ENCODE assay signal across 8 mouse cellular contexts in genomic region chr9:110244567-110244888, GRCm38 (mm10). TPM values are rescaled to one million over a fixed set of nuclear protein-coding genes. Genes with fewer than 3 reads are reported as not detected.
DNase-seq lines count a peak whose midpoint lies in the region; ATAC-seq and TF ChIP-seq lines count a peak whose summit lies in the region.

No protein-coding gene starts in this region.

- no peak for DNase-seq in gastrocnemius, adult 2 months
- no peak for DNase-seq in gastrocnemius, postnatal 25 days
- DNase-seq in liver, embryonic 13.5 days, result no peak
- DNase-seq in thymus, adult 2 months, result no peak
- no peak for DNase-seq in cerebellum, adult 9-11 months
- no peak for DNase-seq in Muller cell, postnatal 12 days (ENCODE audit: inconsistent ontology term)

- H3K9ac ChIP-seq in forebrain, embryonic 16.5 days (replicated peaks; ENCODE audit: low read depth, low read length), result peak overlapping the region; percentile 81
- H3K9ac ChIP-seq in liver, embryonic 13.5 days, result peak overlapping the region; percentile 39; the same call in 1 of the 2 replicates

- no peaks in the 10 kb centered on the region for H3K9me3 ChIP-seq in E14TG2a.4 (ENCODE audit: low read length)
- H3K9me3 ChIP-seq in forebrain, embryonic 16.5 days (ENCODE audit: control insufficient read depth, low read length), result no peaks in the 10 kb centered on the region
- no peaks in the 10 kb centered on the region for H3K9me3 ChIP-seq in liver, embryonic 13.5 days (replicated peaks)

- peak overlapping the region; percentile 84 for H3K4me3 ChIP-seq in gastrocnemius, adult 2 months
- H3K4me3 ChIP-seq in E14TG2a.4 (replicated peaks; ENCODE audit: low read length), result peak overlapping the region; percentile 88
- H3K4me3 ChIP-seq in forebrain, embryonic 16.5 days (replicated peaks; ENCODE audit: low read length), result peak overlapping the region; percentile 85
- peak overlapping the region; percentile 66 for H3K4me3 ChIP-seq in liver, embryonic 13.5 days (replicated peaks)
- no peak overlapping the region for H3K4me3 ChIP-seq in thymus, adult 2 months (ENCODE audit: control insufficient read depth, insufficient read depth, low read length)

- H3K27me3 ChIP-seq in E14TG2a.4 (ENCODE audit: insufficient read depth, low read length), result peaks cover 11% of the 10 kb centered on the region
- H3K27me3 ChIP-seq in forebrain, embryonic 16.5 days (replicated peaks; ENCODE audit: control insufficient read depth, insufficient read depth, low read length), result no peaks in the 10 kb centered on the region
- peaks cover 59% of the 10 kb centered on the region for H3K27me3 ChIP-seq in liver, embryonic 13.5 days
- H3K27me3 ChIP-seq in thymus, adult 2 months (ENCODE audit: control insufficient read depth, insufficient read depth, low read length), result peaks cover 18% of the 10 kb centered on the region

- peak overlapping the region; percentile 95 for H3K4me2 ChIP-seq in forebrain, embryonic 16.5 days (ENCODE audit: low read length)
- H3K4me2 ChIP-seq in liver, embryonic 13.5 days, result peak overlapping the region; percentile 93

- TF ChIP-seq POLR2A in thymus, adult 2 months (IDR thresholded peaks at IDR 0.05; ENCODE audit: control insufficient read depth, extremely low read depth, insufficient read depth, low read length, poor library complexity), result no peak

- TF ChIP-seq CTCF in gastrocnemius, adult 2 months (IDR thresholded peaks at IDR 0.05), result no peak
- TF ChIP-seq CTCF in E14TG2a.4 (conservative IDR thresholded peaks at IDR 0.05; ENCODE audit: low read length), result no peak
- TF ChIP-seq CTCF in thymus, adult 2 months (IDR thresholded peaks at IDR 0.05; ENCODE audit: borderline replicate concordance, control insufficient read depth, extremely low read depth, insufficient read depth, low read length, poor library complexity), result no peak

- no peak; the same call in 1 of the 2 replicates for ATAC-seq in forebrain, embryonic 16.5 days
- ATAC-seq in liver, embryonic 13.5 days (ENCODE audit: low read depth), result no peak; the same call in 1 of the 2 replicates

- peaks cover 55% of the 10 kb centered on the region for H3K4me1 ChIP-seq in E14TG2a.4 (replicated peaks; ENCODE audit: low read depth, low read length)
- H3K4me1 ChIP-seq in forebrain, embryonic 16.5 days (replicated peaks; ENCODE audit: control insufficient read depth, insufficient read depth, low read length), result peaks cover 30% of the 10 kb centered on the region
- H3K4me1 ChIP-seq in liver, embryonic 13.5 days (replicated peaks), result peaks cover 21% of the 10 kb centered on the region
- H3K4me1 ChIP-seq in thymus, adult 2 months (replicated peaks; ENCODE audit: control insufficient read depth, insufficient read depth, low read length), result peaks cover 15% of the 10 kb centered on the region

- H3K27ac ChIP-seq in gastrocnemius, adult 2 months, result no peak overlapping the region
- H3K27ac ChIP-seq in forebrain, embryonic 16.5 days (ENCODE audit: low read length), result peak overlapping the region; percentile 77
- H3K27ac ChIP-seq in liver, embryonic 13.5 days, result no peak overlapping the region
- H3K27ac ChIP-seq in thymus, adult 2 months (ENCODE audit: control insufficient read depth, insufficient read depth, low read length), result no peak overlapping the region

- 24% methylated on average over 7 of the region's 7 CpGs for WGBS in forebrain, embryonic 16.5 days
- 20% methylated on average over 7 of the region's 7 CpGs for WGBS in liver, embryonic 13.5 days (ENCODE audit: insufficient replicate concordance)
- 42% methylated on average over 7 of the region's 7 CpGs for WGBS in thymus, adult 2 months

- H3K36me3 ChIP-seq in E14TG2a.4 (ENCODE audit: insufficient read depth, low read length), result peaks cover 30% of the 10 kb centered on the region
- H3K36me3 ChIP-seq in forebrain, embryonic 16.5 days (ENCODE audit: control insufficient read depth, insufficient read depth), result peaks cover 2% of the 10 kb centered on the region; the same call in 1 of the 2 replicates
- H3K36me3 ChIP-seq in liver, embryonic 13.5 days, result no peaks in the 10 kb centered on the region; the same call in 1 of the 2 replicates
- H3K36me3 ChIP-seq in thymus, adult 2 months (ENCODE audit: control insufficient read depth, insufficient read depth, low read length), result peaks cover 3% of the 10 kb centered on the region; the same call in 1 of the 2 replicates

- intact Hi-C loops in gastrocnemius, adult 2 months (cut with DNase I), result no loop called here

RNA-seq across cellular contexts. Expression of gene Cspg5, which starts 0.9 kb away (rescaled TPM):
- total RNA-seq in gastrocnemius, adult 2 months (2021), result under 1 TPM in 1 of 2 experiments, not detected in 1; 0.25 TPM
- total RNA-seq in gastrocnemius, postnatal 25 days (2021), result under 1 TPM; 0.19 to 0.31 TPM
- polyA plus RNA-seq in forebrain, embryonic 16.5 days (2015; fragmentation: Nextera tagmentation; extraction: Ambion mirVana), result 98.9 and 115 TPM in 2 replicates
- polyA plus RNA-seq in liver, embryonic 13.5 days (2015; fragmentation: Nextera tagmentation; extraction: Ambion mirVana), result 0.20 and 0.27 TPM in 2 replicates
- 0.61 and 0.93 TPM in 2 replicates for polyA plus RNA-seq in thymus, adult 2 months (2012; rRNA removed)

Comparison
In these comparisons a context has a peak if more than half of its experiments do, and no peak if none do; other contexts are left out.
1. RNA of gene Cspg5, which starts 0.9 kb away (polyA plus RNA-seq): 98.9 to 115 TPM in forebrain, embryonic 16.5 days; 0.61 to 0.93 TPM in thymus, adult 2 months and 0.20 to 0.27 TPM in liver, embryonic 13.5 days; every median in the first group is over 10 times any median in the second.